Mouse (Mus musculus): ENCODE results near the gene Bcl2l13. TPM values are rescaled to one million over a fixed set of nuclear protein-coding genes. Genes with fewer than 3 reads are reported as not detected.
"Not testable (repeated sequence)": the region's sequence is repeated elsewhere in the genome, so short reads cannot be mapped to it uniquely, and the experiment has no call there.

Gene Bcl2l13
- polyA plus RNA-seq, 1 experiment from 2014 or later = 34.6 TPM

DNA sequence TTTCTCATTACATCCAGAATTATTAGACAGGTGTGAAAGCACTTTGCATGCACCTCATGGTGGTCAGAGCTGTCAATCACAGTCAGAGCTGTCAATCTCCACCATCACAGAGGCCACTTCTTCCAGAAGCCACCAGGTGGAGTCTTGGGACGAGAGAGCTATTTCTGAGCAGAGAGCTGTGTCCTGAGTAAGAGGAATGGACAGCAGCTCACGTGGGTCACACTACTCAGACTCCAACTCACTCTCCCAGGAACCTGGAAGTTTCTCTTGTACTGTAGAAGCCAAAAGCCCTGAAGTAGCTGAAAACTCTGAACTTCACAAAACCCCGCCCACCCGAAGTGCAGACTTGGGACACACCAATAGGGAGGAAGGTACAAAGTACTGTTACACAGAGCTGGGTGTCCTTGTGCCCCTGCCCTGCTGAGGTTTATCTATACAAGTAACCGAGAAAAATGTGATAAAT lies 67.5 kb downstream of the Bcl2l13 start:
- DNase-seq (peak; percentile 59), ATAC-seq (ENCODE audit: insufficient read depth) (peak; percentile 53; the same call in 1 of the 2 replicates)

DNA sequence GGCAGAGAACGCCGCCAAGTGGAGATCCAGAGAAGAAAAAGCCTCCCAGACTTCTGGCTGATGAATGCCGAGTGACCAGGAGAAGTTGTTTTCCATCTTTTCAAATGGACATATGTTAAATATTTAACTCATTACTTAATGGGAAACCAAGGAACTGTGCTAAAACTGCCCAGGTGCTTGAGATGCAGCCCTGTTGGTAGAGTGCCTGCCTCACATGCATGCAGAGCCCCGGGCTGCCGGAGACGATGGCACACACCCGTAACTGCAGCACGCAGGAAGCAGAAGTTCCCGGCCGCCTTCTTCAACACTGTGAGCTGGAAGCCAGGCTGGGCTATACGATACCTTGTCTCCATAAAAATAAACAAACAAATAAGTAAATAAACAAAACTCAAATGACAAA lies 67.9 kb downstream of the Bcl2l13 start:
- ATAC-seq (ENCODE audit: insufficient read depth) (no peak), DNase-seq (no peak)
- Histone ChIP-seq H3K4me2 (no peak overlapping the region), H3K9ac (no peak overlapping the region), H3K9me3 (ENCODE audit: low read depth, low read length) (no peaks in the 10 kb centered on the region), H3K4me1 (ENCODE audit: insufficient read depth) (no peaks in the 10 kb centered on the region), H3K27ac (ENCODE audit: low read depth) (no peak overlapping the region), H3K4me3 (ENCODE audit: low read depth, low read length) (no peak overlapping the region), H3K27me3 (ENCODE audit: insufficient read depth, low read length) (no peaks in the 10 kb centered on the region), H3K36me3 (ENCODE audit: insufficient read depth) (no peaks in the 10 kb centered on the region)
- 79% methylated on average over 11 of the region's 11 CpGs for WGBS
- no peak for TF ChIP-seq CTCF (IDR thresholded peaks at IDR 0.05; ENCODE audit: low read depth)

More for the DNA sequence above, 67.5 kb downstream of the Bcl2l13 start:
- H3K9ac ChIP-seq = no peak overlapping the region
- peak; percentile 68 for TF ChIP-seq CTCF (IDR thresholded peaks at IDR 0.05; ENCODE audit: low read depth)
- H3K36me3 ChIP-seq (ENCODE audit: insufficient read depth) = no peaks in the 10 kb centered on the region
- no peaks in the 10 kb centered on the region for H3K9me3 ChIP-seq (ENCODE audit: low read depth, low read length)
- H3K4me1 ChIP-seq (ENCODE audit: insufficient read depth) = no peaks in the 10 kb centered on the region
- H3K27me3 ChIP-seq (ENCODE audit: insufficient read depth, low read length) = no peaks in the 10 kb centered on the region
- 42% methylated on average over 5 of the region's 5 CpGs for WGBS
- no peak overlapping the region for H3K27ac ChIP-seq (ENCODE audit: low read depth)
- H3K4me2 ChIP-seq = no peak overlapping the region
- H3K4me3 ChIP-seq (ENCODE audit: low read depth, low read length) = no peak overlapping the region

DNA sequence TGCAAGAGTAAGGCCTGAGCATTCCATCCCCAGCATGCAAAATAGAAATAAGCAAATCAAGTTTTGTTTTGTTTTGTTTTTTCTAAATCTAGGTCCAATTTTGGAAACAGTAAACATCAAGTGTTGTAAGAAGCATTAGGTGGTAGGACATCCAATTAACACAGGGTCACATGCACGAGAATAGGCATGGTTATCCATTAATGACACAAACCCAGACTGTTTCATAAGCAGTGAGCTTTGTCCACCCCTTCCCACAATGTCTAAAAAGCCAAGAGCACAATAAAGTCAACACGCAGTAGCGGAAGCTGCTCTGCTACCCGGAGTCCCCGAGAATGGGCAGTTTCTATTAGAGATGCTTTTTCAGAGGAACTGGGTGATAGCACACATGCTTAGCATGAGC lies 69.1 kb downstream of the Bcl2l13 start:
- no peaks in the 10 kb centered on the region for H3K27me3 ChIP-seq (ENCODE audit: insufficient read depth, low read length)
- no peak overlapping the region for H3K4me2 ChIP-seq
- ATAC-seq (ENCODE audit: insufficient read depth) (no peak), DNase-seq (no peak)
- H3K4me1 ChIP-seq (ENCODE audit: insufficient read depth) = no peaks in the 10 kb centered on the region
- H3K9me3 ChIP-seq (ENCODE audit: low read depth, low read length) = no peaks in the 10 kb centered on the region
- H3K4me3 ChIP-seq (ENCODE audit: low read depth, low read length) = no peak overlapping the region
- no peak overlapping the region for H3K9ac ChIP-seq
- no peak for TF ChIP-seq CTCF (IDR thresholded peaks at IDR 0.05; ENCODE audit: low read depth)
- 85% methylated on average over 5 of the region's 5 CpGs for WGBS
- no peaks in the 10 kb centered on the region for H3K36me3 ChIP-seq (ENCODE audit: insufficient read depth)
- no peak overlapping the region for H3K27ac ChIP-seq (ENCODE audit: low read depth)

- ATAC-seq (ENCODE audit: insufficient read depth) = no peak
- WGBS = 86% methylated on average over 6 of the region's 6 CpGs
Observed at GRCm38 (mm10) chr6:120906521-120906920, 70.5 kb downstream of the Bcl2l13 start.

DNA sequence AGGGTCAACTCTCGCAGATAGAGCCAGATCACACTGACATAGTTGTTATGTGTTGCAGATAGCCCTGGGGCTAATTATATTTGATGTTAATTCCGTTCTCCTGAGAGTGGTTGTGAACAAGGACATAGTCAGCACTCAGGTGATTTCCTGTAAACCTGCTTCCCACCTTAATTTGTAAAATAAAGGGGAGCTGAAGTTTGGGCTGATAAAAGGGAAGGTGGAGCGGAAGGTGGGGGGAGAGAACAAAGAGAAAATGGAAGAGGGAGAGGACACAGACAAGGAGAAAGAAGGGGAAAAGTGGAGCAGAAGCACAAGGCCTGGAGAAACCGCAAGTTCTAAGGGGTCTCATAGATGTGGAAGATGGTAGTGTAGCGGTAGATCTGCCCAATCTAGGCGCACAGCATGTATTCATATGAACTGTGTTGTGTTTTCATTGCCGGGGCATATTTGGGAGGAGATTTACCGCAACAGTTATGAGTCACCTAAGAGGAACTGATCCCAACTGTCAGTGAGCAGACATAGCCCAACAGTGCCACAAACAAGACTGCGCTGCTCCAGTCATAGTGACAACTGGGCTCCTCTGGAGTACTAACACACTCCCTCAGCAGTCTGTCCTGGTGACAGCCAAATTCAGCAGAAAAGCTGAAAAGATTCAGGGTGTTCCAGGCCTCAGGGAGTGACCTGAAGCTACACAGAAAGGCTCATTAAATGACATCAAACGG lies 72.0 kb downstream of the Bcl2l13 start:
- H3K27ac ChIP-seq (ENCODE audit: low read depth); H3K4me3 ChIP-seq (ENCODE audit: low read depth, low read length); H3K27me3 ChIP-seq (ENCODE audit: insufficient read depth, low read length); H3K4me1 ChIP-seq (ENCODE audit: insufficient read depth); DNase-seq; H3K36me3 ChIP-seq (ENCODE audit: insufficient read depth); ATAC-seq (ENCODE audit: insufficient read depth); H3K4me2 ChIP-seq; H3K9me3 ChIP-seq (ENCODE audit: low read depth, low read length); H3K9ac ChIP-seq: not testable (repeated sequence)
- 87% methylated on average over 9 of the region's 10 CpGs for WGBS

More at GRCm38 (mm10) chr6:120906521-120906920, 70.5 kb downstream of the Bcl2l13 start:
- DNase-seq = no peak
- H3K4me1 ChIP-seq (ENCODE audit: insufficient read depth) = 0 out of 2 replicates have a peak, but pooled peaks cover 2% of the 10 kb centered on the region
- H3K9me3 ChIP-seq (ENCODE audit: low read depth, low read length) = no peaks in the 10 kb centered on the region
- no peaks in the 10 kb centered on the region for H3K36me3 ChIP-seq (ENCODE audit: insufficient read depth)
- no peak overlapping the region for H3K4me3 ChIP-seq (ENCODE audit: low read depth, low read length)
- no peak overlapping the region for H3K27ac ChIP-seq (ENCODE audit: low read depth)
- H3K27me3 ChIP-seq (ENCODE audit: insufficient read depth, low read length) = no peaks in the 10 kb centered on the region
- TF ChIP-seq CTCF (IDR thresholded peaks at IDR 0.05; ENCODE audit: low read depth) = no peak
- H3K9ac ChIP-seq = no peak overlapping the region
- no peak overlapping the region for H3K4me2 ChIP-seq

- ATAC-seq (ENCODE audit: insufficient read depth) (no peak), DNase-seq (no peak)
- no peak overlapping the region for H3K27ac ChIP-seq (ENCODE audit: low read depth)
- no peaks in the 10 kb centered on the region for H3K27me3 ChIP-seq (ENCODE audit: insufficient read depth, low read length)
- 74% methylated on average over 3 of the region's 3 CpGs for WGBS
- no peaks in the 10 kb centered on the region for H3K36me3 ChIP-seq (ENCODE audit: insufficient read depth)
- H3K4me3 ChIP-seq (ENCODE audit: low read depth, low read length) = no peak overlapping the region
- 0 out of 2 replicates have a peak, but pooled peaks cover 5% of the 10 kb centered on the region for H3K4me1 ChIP-seq (ENCODE audit: insufficient read depth)
- H3K9ac ChIP-seq = no peak overlapping the region
- TF ChIP-seq CTCF (IDR thresholded peaks at IDR 0.05; ENCODE audit: low read depth) = no peak
- no peaks in the 10 kb centered on the region for H3K9me3 ChIP-seq (ENCODE audit: low read depth, low read length)
- H3K4me2 ChIP-seq = no peak overlapping the region
Observed at GRCm38 (mm10) chr6:120909501-120909900, 73.5 kb downstream of the Bcl2l13 start.

DNA sequence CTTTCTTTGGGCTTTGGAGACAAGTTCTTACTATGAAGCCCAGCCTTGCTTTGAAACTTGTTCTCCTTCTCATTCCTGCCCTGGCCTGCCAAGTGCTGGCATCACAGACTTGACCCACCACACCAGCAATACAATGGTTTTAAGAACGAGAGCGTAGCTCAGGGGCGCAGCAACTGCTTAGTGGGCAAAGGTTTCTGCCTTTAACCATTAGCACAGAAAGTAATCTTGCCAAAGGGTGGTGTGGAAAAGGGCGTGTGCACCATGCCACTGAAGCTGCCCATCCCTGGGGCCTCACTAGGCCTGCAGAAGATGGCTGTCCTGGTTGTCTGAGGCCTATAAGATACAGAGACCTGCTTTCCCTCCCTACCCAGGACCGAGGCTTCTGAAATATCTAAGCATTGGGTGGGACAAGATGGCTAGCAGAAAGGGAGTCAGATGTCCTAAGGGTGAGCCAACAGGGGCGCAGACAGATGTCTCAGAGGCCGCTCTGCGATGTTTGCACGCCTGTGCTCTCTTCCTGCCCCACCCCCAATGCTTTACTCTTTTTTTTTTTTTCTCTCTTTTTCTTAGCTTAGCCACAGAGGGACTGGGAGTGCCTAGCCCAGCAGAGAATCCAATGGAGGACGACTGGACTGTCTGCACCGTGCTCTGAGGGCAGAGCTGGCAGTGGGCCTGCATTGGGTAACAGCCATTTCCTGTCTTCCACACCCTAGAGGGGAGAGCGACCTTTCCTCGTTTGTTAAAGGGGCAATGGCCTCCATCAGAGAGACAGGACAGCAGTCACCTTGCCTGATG lies 75.4 kb downstream of the Bcl2l13 start:
- TF ChIP-seq CTCF (IDR thresholded peaks at IDR 0.05; ENCODE audit: low read depth) = no peak
- ATAC-seq (ENCODE audit: insufficient read depth) (no peak), DNase-seq (peak; percentile 47)
- WGBS = 54% methylated on average over 13 of the region's 13 CpGs
- Histone ChIP-seq H3K27me3 (ENCODE audit: insufficient read depth, low read length) (peaks cover 5% of the 10 kb centered on the region; the same call in 1 of the 2 replicates), H3K27ac (ENCODE audit: low read depth) (no peak overlapping the region), H3K36me3 (ENCODE audit: insufficient read depth) (no peaks in the 10 kb centered on the region), H3K4me1 (ENCODE audit: insufficient read depth) (0 out of 2 replicates have a peak, but pooled peaks cover 7% of the 10 kb centered on the region), H3K9me3 (ENCODE audit: low read depth, low read length) (no peaks in the 10 kb centered on the region), H3K4me2 (no peak overlapping the region), H3K9ac (no peak overlapping the region), H3K4me3 (ENCODE audit: low read depth, low read length) (no peak overlapping the region)

All from lung, embryonic 14.5 days (tissue).